Mouse (Mus musculus): ENCODE measurements around the gene Tgm2. TPM values are rescaled to one million over a fixed set of nuclear protein-coding genes. Genes with fewer than 3 reads are reported as not detected.

Tgm2 gene
- polyA plus RNA-seq, 2 experiments, result 6.9 to 12.1 TPM

DNA sequence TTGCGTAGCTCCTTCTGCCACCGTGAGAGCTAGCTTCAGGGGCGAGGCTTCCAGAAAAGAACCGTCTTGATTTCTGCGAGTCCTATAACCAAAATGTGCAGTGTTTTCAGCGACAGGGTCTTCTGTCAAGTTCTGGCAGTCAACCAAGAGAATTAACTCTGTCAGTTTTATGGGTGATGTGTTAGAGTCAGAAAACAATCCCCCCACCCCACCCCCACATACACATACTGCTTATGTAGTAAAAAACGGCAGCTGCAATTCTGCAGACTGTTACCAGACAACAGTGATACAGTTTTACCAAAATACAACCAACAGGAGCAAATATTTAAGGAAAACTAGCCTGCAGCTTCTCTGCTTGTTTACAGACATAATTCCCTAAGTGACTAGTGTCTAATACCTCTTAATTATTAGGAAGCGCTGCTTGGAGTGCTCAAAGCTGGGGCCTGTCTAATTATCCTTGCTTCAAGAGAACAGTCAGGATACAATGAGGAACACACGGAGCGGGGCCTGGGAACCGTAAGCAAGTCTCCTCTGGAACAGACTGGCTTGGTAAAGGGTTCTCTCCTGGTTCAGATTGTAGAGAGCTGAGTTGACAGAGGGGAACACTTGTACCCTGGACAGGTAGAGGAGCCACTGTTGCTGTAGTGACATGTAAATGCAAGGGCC is 40.1 kb upstream of the Tgm2 start:
- Histone ChIP-seq H3K9me3 (ENCODE audit: control insufficient read depth, low read length) (no peaks in the 10 kb centered on the region), H3K4me2 (replicated peaks; ENCODE audit: low read depth, low read length, severe bottlenecking) (no peak overlapping the region), H3K9ac (ENCODE audit: low read depth, low read length, severe bottlenecking) (no peak overlapping the region), H3K27me3 (ENCODE audit: control insufficient read depth, insufficient read depth, low read length) (no peaks in the 10 kb centered on the region), H3K4me3 (replicated peaks; ENCODE audit: low read length) (no peak overlapping the region), H3K36me3 (ENCODE audit: control insufficient read depth, insufficient read depth, low read length) (no peaks in the 10 kb centered on the region), H3K4me1 (ENCODE audit: control insufficient read depth, insufficient read depth, low read length) (peaks cover 7% of the 10 kb centered on the region; the same call in 1 of the 2 replicates), H3K27ac (replicated peaks; ENCODE audit: low read depth, low read length) (no peak overlapping the region)
- DNase-seq (ENCODE audit: low spot score), result peak; percentile 41
- ATAC-seq (ENCODE audit: low FRiP score, low read depth), result 0 out of 2 replicates have a peak, but pooled peaks have one; percentile 44
- TF ChIP-seq POLR2A (IDR thresholded peaks at IDR 0.05; ENCODE audit: borderline replicate concordance, extremely low read depth, insufficient read depth, insufficient read length), result no peak
- WGBS, result 32% methylated on average over 11 of the region's 11 CpGs

- no peak for TF ChIP-seq POLR2A (IDR thresholded peaks at IDR 0.05; ENCODE audit: borderline replicate concordance, extremely low read depth, insufficient read depth, insufficient read length)
- ATAC-seq (ENCODE audit: low FRiP score, low read depth) (no peak), DNase-seq (ENCODE audit: low spot score) (no peak)
- H3K27ac ChIP-seq (replicated peaks; ENCODE audit: low read depth, low read length), result no peak overlapping the region
- H3K9me3 ChIP-seq (ENCODE audit: control insufficient read depth, low read length), result no peaks in the 10 kb centered on the region
- peaks cover 15% of the 10 kb centered on the region for H3K4me1 ChIP-seq (ENCODE audit: control insufficient read depth, insufficient read depth, low read length)
- no peak overlapping the region for H3K4me2 ChIP-seq (replicated peaks; ENCODE audit: low read depth, low read length, severe bottlenecking)
- 88% methylated on average over 8 of the region's 8 CpGs for WGBS
- no peaks in the 10 kb centered on the region for H3K36me3 ChIP-seq (ENCODE audit: control insufficient read depth, insufficient read depth, low read length)
- H3K4me3 ChIP-seq (replicated peaks; ENCODE audit: low read length), result no peak overlapping the region
- H3K9ac ChIP-seq (ENCODE audit: low read depth, low read length, severe bottlenecking), result no peak overlapping the region
- no peaks in the 10 kb centered on the region for H3K27me3 ChIP-seq (ENCODE audit: control insufficient read depth, insufficient read depth, low read length)
These were observed 37.0 kb upstream of the Tgm2 start for GRCm38 (mm10) chr2:158183266-158183665.

DNA sequence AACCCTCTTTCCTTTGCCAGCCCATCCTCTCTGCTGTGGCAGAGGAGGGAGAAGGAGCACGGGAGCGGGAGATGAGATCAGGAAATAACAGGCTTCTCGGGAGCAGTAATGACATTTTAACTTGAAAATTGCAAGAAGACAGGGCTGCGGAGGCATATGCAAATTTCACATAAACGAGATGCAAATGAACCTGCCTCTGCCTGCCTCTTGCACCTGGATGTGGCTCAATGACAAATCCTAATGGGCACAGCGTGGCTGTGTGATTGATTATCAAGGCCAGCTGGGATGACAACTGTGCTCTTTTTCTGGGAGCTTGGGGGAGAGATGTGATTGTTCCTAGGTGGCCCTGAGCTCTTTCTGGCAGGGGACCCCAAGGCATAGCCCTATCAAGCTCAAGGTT is 35.7 kb upstream of the Tgm2 start:
- WGBS, result 47% methylated on average over 6 of the region's 6 CpGs

DNA sequence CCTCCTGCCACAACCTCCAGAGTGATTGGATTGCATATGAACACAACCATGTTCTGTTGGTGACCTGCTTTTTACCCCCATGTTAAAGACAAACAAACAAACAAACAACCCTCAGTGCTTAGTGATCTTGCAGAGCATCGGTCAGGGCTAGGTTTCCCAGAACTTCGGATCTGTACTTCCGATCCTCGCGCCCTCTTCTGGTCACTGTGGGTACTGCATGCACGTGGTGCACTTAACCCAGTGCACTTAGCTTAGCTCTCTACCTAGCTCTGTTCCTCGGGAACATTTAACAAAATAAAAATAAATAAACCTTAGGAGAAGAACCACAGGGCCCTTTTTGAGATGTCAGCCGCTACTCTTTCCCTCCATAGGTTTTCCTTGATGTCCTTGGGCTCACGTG is 34.6 kb upstream of the Tgm2 start:
- H3K36me3 ChIP-seq (ENCODE audit: control insufficient read depth, insufficient read depth, low read length), result no peaks in the 10 kb centered on the region
- ATAC-seq (ENCODE audit: low FRiP score, low read depth), result no peak
- 48% methylated on average over 9 of the region's 9 CpGs for WGBS
- H3K27me3 ChIP-seq (ENCODE audit: control insufficient read depth, insufficient read depth, low read length), result no peaks in the 10 kb centered on the region
- no peak overlapping the region for H3K9ac ChIP-seq (ENCODE audit: low read depth, low read length, severe bottlenecking)
- no peak for DNase-seq (ENCODE audit: low spot score)
- no peak overlapping the region for H3K4me2 ChIP-seq (replicated peaks; ENCODE audit: low read depth, low read length, severe bottlenecking)
- no peak overlapping the region for H3K4me3 ChIP-seq (replicated peaks; ENCODE audit: low read length)
- no peaks in the 10 kb centered on the region for H3K9me3 ChIP-seq (ENCODE audit: control insufficient read depth, low read length)
- no peak for TF ChIP-seq POLR2A (IDR thresholded peaks at IDR 0.05; ENCODE audit: borderline replicate concordance, extremely low read depth, insufficient read depth, insufficient read length)
- H3K4me1 ChIP-seq (ENCODE audit: control insufficient read depth, insufficient read depth, low read length), result peaks cover 11% of the 10 kb centered on the region
- no peak overlapping the region for H3K27ac ChIP-seq (replicated peaks; ENCODE audit: low read depth, low read length)

More for the DNA sequence above, 35.7 kb upstream of the Tgm2 start:
- Histone ChIP-seq H3K36me3 (ENCODE audit: control insufficient read depth, insufficient read depth, low read length) (no peaks in the 10 kb centered on the region), H3K27me3 (ENCODE audit: control insufficient read depth, insufficient read depth, low read length) (no peaks in the 10 kb centered on the region), H3K9me3 (ENCODE audit: control insufficient read depth, low read length) (no peaks in the 10 kb centered on the region), H3K27ac (replicated peaks; ENCODE audit: low read depth, low read length) (no peak overlapping the region), H3K9ac (ENCODE audit: low read depth, low read length, severe bottlenecking) (no peak overlapping the region), H3K4me3 (replicated peaks; ENCODE audit: low read length) (no peak overlapping the region), H3K4me1 (ENCODE audit: control insufficient read depth, insufficient read depth, low read length) (peaks cover 15% of the 10 kb centered on the region), H3K4me2 (replicated peaks; ENCODE audit: low read depth, low read length, severe bottlenecking) (no peak overlapping the region)
- DNase-seq (ENCODE audit: low spot score) (no peak), ATAC-seq (ENCODE audit: low FRiP score, low read depth) (no peak)
- TF ChIP-seq POLR2A (IDR thresholded peaks at IDR 0.05; ENCODE audit: borderline replicate concordance, extremely low read depth, insufficient read depth, insufficient read length), result no peak

- DNase-seq (ENCODE audit: low spot score), result peak; percentile 16
- ATAC-seq (ENCODE audit: low FRiP score, low read depth), result peak; percentile 46; the same call in 1 of the 2 replicates
These were observed 33.3 kb upstream of the Tgm2 start for GRCm38 (mm10) chr2:158179370-158180111.

More at GRCm38 (mm10) chr2:158179370-158180111, 33.3 kb upstream of the Tgm2 start:
- TF ChIP-seq POLR2A (IDR thresholded peaks at IDR 0.05; ENCODE audit: borderline replicate concordance, extremely low read depth, insufficient read depth, insufficient read length), result no peak
- Histone ChIP-seq H3K4me1 (ENCODE audit: control insufficient read depth, insufficient read depth, low read length) (peaks cover 11% of the 10 kb centered on the region), H3K9ac (ENCODE audit: low read depth, low read length, severe bottlenecking) (peak overlapping the region; percentile 48), H3K4me3 (replicated peaks; ENCODE audit: low read length) (peak overlapping the region; percentile 30), H3K27me3 (ENCODE audit: control insufficient read depth, insufficient read depth, low read length) (no peaks in the 10 kb centered on the region), H3K27ac (replicated peaks; ENCODE audit: low read depth, low read length) (no peak overlapping the region), H3K4me2 (replicated peaks; ENCODE audit: low read depth, low read length, severe bottlenecking) (peak overlapping the region; percentile 59), H3K9me3 (ENCODE audit: control insufficient read depth, low read length) (no peaks in the 10 kb centered on the region), H3K36me3 (ENCODE audit: control insufficient read depth, insufficient read depth, low read length) (no peaks in the 10 kb centered on the region)
- 25% methylated on average over 18 of the region's 18 CpGs for WGBS
